Mouse (Mus musculus) layer of hippocampus, postnatal 14 days (tissue): Measurements from ENCODE around the gene Gins2. TPM values are rescaled to one million over a fixed set of nuclear protein-coding genes. Genes with fewer than 3 reads are reported as not detected.

ENCODE experiments used
- DNase-seq, 2 experiments: peaks; one replicate each; pipeline ENCODE4 v3.0.0; 2021 to 2022; ENCODE audit warnings: low spot score in 2 of 2, mixed read lengths in 1 of 2
- total RNA-seq, 2 experiments: library from RNA; stranded (reverse); gene quantifications; 2 replicates each; pipeline ENCODE4 v1.2.3; 2021

Gene Gins2
- total RNA-seq, 2 experiments from 2014 or later, result 2.0 to 3.4 TPM

DNA sequence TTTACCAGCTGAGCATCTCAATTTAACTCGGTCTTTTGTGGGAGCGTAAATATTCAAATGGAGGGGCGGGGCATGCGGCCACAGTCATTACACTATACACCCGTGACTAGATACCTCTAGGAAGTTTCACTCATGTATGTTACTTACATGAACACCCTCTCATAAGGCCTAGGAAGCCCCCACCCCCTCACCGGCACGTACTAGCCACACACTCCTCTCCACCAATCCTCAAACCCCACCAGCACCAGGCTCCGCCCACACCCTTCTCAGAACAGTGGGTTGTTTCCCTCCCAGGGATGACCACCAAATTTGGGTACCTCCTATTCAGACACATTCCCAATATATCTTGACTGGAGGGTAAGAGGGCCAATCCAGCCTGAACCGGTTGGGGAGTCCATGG is 18.4 kb upstream of the Gins2 start:
- DNase-seq, result no peak

DNA sequence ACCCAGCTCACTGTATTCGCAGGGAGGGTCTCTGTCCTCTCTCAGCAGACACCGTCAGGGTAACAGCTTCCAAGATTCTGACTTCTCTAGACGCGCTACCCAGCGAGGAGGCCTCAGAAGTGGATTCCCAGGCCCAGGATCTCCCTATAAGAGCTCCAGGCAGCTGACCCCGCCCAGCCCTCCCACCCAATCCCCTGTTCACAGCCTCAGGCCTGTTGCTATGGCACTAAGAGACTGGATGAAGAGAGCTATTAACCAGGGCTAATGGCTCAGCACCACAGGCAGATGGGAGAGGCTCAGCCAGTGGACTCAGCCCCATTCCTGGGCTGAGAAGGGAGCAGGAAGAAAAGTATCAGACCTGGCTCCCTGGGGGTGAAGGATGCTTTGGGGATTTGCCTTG is 13.6 kb upstream of the Gins2 start:
- no peak for DNase-seq

DNA sequence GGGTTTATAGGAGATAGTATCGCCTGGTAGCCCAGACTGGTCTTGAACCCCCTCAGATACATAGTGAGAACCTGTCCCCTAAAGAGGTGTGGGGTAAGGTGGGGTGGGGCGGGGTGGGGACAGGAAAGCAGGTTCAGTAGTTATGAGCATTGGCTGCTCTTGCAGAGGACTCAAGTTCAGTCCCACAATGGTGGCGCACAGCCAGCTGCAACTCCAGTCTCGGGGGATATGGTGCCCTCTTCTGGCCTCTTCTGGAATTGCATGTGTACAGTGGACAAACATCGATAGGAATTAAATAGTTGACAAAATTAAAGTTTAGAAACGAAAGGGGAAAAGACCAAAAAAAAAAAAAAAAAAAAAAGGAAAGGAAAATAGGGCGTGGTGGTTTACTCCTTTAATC is 10.4 kb upstream of the Gins2 start:
- peak; percentile 78 to 82 for DNase-seq

DNA sequence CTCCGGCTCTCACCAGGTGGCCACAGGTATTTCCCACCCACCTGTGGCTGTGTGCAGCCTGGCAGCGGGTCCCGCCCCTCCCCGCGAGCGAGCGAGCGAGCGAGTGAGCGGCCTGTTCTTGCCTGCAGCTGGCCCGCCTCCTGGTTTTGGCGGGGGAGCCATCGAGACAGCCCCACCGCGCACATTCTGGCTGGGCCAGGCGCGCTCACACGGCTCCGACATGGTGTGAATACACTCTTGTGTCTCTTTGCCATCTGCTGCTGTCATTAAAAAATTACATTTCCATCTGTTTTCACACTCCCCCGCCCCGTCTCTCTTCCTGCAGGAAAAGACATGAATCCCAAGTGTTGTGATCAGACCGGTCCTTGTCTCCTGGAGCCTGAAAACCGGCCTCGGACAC is 9.5 kb upstream of the Gins2 start:
- DNase-seq, result peak; percentile 77 to 92

DNA sequence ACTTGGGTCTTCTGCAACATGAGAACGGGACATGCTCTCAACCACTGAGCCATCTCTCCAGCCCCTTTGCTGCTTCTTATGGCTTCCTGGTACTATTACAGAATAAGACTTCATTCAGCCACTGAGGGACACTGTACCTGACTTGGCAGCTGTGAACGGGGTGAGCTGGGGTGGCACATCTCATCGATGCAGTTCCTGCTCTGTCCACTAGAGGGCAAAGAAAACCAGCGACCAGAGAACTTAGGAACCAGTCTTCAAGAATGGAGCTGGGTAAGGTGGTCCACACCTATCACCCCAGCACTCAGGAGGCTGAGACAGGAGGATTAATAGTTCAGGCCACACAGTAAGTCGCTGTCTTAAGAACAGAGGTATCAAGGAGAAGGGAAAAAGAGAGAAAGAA is 6.9 kb upstream of the Gins2 start:
- DNase-seq, result peak in 1 of 2 experiments; percentile 36

DNA sequence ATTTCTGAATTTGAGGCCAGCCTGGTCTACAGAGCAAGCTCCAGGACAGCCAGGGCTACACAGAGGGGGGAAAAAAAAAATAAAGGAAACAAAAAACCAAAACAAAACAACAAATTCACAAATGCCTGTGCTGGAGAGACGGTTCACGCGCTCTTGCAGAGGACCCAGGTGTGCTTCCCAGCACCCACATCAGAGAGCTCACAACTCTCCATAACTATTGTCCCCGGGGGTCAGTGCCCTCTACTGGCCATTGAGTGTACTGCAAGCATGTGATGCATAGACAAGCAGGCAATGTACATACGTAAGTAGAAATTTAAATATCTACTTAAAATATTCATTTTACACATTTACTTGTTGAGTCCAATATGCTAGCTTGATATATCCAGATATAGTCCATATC is 5.5 kb upstream of the Gins2 start:
- no peak for DNase-seq

DNA sequence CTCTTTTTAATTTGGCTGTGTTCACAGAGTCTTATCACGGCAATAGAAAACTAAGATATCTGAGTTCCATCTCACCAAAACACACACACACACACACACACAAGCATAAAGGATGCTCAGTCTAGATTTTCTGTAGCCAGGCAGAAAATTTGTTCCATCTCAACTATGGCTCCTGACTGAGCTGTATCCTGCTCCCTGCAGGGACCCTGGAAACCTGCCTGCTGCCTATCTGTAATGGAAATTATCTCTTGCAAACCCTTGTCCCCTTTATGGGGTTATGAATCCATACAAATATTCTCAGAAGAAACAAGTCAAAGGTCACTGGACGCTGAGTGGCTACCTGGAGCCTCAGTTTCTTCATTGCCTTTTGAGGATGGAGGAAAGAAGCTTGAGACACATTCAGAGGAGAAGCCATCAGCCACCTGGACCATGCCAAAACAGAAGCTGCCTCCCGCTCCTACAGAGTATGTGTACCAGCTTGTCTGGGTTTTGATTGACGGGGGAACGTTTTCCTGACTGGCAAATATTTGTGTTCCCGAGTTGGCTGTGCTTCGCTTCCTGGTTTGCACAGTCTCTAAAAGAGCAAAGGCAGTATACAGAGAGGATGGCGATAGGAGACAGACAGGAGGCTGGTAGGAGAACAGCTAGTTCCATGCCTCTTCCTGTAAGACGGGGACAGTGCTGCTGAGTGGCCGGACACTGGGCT is 2.6 kb upstream of the Gins2 start:
- peak in 1 of 2 experiments; percentile 84 for DNase-seq

DNA sequence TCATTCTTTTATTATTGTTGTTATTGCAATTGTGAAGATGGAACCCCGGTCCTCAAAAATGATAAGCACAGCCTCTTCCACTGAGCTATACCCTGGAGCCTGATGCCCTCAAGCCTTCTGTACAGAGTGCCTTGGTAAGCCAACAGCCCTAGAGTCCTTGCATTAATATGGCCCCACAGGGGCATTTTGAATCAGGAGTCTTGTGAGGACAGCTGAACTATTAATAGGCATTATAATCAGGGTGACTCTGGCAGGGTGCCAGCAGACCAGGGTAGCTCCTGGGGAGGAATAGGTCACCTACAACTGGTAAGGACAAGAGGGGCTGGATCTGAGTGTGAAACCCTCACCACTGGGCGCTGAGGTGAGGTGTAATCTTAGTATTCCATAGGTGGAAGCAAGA is 817 bp upstream of the Gins2 start:
- no peak for DNase-seq

DNA sequence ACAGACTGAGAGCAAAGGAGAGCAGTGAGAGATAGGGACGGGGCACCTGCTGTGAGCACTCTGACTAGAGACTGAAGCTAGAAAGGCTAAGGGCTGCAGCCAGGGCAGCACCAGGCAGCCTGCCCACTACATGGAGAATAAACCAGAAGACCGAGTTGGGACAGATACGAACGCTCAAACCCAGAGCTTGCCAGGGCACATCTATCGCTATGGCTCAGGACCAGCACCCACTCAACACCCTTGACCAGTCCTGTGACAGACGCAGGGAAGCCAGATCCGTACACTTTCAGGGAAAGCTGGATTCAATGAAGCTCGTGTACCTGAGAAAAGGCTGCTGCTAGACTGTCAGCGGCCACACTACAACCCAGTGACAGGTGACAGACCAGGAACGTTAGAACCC is 3.6 kb downstream of the Gins2 start:
- DNase-seq, result no peak

DNA sequence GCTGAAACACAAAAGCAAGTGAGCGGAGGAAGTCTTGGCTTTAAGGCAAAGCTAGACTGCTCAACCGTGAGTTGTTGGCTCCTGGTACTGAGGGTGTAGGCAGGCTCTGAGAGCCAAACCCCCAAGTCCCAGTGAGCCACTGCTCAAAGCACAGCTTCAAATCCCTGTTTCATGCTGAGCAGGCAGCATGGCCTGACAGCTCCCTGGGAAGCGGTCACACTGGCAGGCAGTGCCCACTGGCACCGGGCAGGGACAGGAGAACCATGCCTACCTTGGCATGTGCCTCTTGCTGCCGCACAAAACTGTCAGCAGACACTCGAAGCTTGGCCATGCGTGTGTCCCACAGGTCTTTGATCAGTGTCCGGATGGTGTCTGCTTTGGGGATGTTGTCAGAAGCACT is 7.3 kb downstream of the Gins2 start:
- peak in 1 of 2 experiments; percentile 36 for DNase-seq

DNA sequence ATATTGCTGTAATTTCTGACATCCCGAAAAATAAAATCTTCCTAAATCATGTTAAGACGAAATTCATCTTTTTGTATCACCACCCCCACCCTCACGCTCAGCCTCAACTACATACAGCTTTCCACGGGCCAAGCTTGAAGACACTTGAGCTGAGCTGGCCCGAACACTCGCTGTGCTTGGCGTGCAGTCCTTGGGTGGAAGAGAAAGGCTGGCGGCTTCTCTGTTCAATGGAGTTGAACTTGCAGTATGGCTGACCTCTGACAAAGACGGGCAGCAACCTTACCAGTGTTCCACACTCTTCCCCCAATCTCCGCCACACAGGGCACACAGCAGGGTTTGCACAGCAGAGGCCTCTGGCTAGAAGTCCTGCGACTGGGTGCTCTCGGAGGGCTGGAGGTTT is 7.8 kb downstream of the Gins2 start:
- no peak for DNase-seq

DNA sequence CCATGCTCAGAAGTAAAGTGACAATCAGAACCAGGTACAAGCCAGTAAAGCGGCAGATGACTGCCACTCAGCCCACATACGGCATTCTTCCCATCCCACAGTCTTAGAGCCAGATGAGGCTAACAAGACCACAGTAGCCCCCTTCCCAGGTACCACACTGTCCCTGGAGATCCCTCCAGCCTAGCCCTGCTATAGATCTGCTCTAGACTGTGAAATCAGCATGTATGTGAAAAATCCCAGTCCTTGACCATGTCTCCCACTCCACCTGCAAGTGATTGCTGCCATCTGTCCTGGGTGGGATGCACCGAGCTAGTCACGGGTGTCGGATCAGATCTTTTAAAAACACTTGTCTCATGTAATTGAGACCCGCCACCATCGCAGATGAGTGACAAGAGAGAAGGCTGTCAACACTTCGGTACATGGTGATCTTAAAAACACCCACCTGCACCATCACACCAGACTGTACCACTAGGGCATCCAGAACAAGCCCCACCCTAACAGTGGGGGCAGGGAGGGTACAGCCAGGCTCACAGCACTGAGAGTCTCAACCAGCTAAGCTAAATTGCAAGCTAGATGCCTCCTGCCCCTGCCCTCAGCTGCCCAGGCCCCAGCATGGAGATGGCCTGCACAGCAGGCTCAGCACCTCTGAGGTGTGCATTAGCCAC is 8.6 kb downstream of the Gins2 start:
- DNase-seq, result peak; percentile 51 to 63

DNA sequence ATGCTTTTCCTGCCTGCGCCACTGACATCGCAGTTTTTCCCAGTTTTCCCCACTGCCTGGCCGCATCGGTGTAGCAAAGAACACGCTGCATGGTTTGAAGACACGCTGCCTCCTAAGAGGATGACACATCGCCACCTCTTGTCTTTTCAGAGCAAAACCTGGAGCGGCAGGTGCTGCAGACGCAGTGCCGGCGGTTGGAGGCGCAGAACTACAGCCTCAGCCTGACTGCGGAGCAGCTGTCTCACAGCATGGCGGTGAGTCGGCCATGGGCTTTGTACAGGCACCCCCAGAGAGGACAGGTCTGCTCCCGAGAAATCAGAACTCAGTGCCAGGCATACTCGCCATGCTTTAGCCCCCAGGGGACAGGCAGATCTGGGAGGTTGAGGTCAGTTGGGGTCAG is 11.3 kb downstream of the Gins2 start:
- no peak for DNase-seq

DNA sequence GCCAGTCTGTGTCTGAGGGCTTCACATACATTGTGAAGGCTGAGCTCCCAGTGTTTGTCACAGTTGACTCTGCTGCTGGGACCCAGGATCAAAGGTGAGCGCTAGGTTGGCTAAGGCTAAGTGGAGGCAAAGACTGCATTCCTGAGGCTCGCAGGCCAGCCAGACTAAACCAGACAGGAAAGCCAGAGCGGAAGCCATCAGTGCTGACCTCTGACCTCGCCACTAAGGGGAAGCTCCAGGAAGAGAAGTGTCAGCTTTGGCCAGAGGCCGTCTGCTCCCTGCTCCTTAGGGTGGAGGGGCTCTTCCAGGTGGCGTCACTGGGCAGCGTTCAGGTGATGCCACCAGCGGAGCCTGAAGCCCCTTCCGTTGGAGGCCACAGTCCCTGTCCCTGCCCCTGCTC is 13.3 kb downstream of the Gins2 start:
- DNase-seq, result no peak

DNA sequence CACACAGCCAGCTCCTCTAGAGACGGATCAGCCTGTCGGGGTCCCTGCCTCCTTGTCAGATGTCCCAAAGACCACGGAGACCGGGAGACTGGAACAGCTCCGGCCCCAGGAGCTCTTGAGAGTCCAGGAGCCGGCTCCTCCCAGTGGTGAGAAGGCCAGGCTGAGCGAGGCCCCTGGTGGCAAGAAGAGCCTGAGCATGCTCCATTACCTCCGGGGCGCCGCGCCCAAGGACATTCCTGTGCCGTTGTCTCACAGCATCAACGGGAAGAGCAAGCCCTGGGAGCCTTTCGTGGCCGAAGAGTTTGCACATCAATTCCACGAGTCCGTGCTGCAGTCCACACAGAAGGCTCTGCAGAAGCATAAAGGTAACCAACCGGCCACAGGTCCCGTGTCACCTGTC is 14.2 kb downstream of the Gins2 start:
- DNase-seq, result no peak

DNA sequence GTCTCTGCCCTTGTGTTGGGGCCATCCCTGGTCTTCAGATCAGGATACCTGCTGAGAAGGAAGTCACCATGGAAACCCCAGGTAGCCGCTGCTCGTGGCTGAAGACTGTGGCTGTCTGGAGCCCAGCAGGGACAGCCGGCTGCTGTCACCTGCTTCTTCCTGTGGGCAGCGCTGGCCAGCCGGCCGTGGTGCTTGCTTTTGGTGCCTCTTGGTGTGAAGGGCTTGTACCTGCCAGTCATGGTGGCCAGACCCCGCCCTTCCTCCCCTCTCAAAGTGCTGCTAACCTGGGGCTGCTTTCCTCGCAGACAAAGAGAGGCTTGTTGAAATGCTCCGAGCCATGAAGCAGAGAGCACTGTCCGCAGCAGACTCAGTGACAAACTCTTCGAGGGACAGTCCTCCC is 15.2 kb downstream of the Gins2 start:
- DNase-seq, result no peak

DNA sequence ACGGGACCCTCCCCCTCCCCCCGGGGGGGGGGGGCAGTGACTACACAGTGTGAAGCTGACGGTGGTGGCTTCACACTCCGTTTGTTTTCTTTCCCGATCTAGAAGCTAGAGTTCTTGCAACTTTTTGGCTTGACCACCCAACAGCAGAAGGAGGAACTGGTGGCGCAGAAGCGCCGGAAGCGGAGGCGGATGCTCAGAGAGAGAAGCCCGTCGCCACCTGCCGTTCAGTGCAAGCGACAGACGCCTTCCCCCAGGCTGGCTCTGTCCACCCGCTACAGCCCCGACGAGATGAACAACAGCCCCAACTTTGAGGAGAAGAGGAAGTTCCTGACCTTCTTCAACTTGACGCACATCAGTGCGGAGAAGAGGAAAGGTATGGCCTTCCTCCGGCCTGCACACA is 16.6 kb downstream of the Gins2 start:
- peak in 1 of 2 experiments; percentile 83 for DNase-seq

DNA sequence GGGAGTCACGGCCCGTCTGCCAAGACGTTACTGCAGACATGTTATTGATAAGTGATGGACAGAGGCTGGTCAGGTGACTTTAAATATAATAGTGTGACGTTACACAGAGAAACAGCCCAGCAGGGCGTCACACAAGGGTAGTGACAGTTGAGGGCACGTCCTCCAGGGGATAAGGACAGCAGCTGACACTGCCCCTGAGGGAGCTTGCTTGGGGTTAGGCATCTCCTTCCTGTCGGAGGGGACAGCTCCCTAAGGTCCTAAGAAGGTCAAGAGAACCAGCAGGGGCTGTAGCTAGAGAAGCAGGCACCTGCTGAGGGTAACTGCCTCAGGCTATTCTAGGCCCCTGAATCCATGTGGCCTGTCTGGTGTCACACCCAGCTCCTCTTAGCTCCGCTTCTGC is 17.5 kb downstream of the Gins2 start:
- no peak for DNase-seq

DNA sequence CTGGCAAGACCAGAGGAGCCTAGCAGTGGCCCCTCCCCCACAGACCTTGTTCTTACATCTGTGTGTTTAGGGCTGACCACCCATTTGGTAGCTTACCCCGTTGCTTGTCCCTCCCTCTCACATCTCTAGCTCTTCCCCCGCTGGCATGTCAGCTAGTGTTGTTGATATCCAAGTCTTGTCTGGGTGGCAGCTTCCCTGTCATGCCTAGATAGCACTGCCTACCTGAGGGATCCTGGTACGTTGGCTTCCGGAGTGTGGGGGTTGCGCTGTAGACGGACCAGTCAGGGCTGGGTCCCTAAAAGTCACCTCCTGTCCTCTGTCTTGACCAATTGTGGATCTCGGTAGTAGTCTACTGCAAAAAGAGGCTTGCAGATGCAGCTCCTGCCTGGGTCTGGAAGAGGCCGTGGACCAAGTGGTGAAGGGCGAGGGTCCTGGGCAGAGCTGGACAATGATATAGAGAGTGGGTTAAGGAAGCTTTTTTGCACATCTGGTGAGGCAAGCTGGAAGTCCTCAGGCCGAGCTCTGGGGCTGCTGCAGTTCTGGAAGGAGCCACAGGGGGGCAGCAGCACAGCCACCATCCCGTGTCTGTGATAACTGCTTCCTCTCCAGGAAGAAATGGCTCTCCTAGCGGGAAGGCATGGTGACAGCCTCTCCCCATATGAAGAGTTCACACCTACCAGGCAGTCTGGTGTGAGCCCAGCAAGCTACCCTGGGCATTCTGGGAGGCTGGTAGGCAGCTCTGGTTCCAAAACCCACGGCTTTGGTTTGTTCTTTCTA is 19.0 kb downstream of the Gins2 start:
- DNase-seq, result peak; percentile 80 to 84

DNA sequence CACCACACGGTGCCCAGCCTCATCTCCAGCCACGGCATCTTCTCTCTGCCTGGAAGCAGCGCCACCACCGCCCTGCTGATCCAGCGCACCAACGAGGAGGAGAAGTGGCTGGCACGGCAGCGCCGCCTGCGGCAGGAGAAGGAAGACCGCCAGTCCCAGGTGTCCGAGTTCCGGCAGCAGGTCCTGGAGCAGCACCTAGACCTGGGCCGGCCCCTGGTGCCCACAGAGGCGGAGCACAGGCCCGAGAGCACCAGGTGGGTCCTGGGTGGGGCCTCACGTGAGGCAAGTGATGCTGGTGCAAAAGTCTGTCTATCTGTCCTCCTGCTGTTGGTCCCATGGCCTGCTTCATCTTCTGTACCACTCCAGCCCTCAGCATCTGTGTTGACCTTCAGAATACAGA is 20.0 kb downstream of the Gins2 start:
- DNase-seq, result no peak

DNA sequence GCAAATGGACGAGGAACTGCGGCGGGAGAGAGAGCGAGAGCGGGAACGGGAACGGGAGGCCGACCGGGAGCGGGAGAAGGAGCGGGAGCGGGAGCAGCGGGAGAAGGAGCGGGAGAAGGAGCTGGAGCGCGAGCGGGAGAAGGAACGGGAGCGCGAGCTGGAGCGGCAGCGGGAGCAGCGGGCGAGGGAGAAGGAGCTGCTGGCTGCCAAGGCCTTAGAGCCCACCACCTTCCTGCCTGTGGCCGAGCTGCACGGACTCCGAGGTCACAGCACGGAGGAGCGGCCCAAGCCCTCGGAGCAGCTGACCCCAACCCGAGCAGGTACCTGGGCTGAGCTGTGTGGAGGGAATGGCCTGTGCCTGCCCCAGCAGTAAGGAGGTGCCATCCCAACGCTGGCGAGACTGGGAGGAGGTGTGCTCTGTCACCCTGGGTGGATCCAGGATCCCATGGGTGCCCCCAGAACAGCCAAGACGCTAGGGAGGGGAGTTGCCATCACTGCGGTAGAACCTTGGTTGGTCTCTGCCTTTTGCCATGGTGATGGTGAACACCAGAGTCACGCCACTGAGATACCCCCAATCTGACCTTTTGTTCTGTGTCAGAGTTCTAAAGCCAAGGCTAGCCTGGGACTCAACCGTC is 20.8 kb downstream of the Gins2 start:
- DNase-seq, result no peak

DNA sequence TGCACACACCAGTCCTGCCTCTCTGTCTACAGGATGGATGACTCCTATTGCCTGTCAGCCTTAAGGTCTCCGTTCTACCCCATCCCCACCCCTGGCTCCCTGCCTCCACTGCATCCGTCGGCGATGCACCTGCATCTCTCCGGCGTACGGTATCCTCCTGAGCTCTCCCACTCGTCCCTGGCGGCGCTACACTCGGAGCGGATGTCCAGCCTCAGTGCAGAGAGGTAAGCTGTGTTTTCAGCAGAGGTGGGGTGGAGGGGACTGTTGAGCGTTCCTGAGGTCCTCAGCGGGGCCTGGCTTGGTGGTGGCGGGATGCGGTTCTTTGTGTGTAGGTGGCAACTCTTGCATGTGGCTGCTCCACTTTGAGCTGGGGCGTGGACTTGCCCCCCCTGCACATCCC is 21.4 kb downstream of the Gins2 start:
- DNase-seq, result no peak
